Mouse (Mus musculus) stomach, postnatal 0 days (tissue): ENCODE measurements at regions not wholly inside any gene's neighbourhood (a gene's known extent, or its start where the extent isn't known, plus 50 kb on each side); places are given as distances from the start of the nearest gene placed in this dataset.

Source experiments
- CTCF ChIP-seq: IDR thresholded peaks from 2 replicates; pipeline ENCODE4 v1.5.1; 2016; ENCODE audit warnings: antibody characterized with exemption, low read depth, mild to moderate bottlenecking, moderate library complexity
- EP300 ChIP-seq: optimal IDR thresholded peaks from 2 replicates; pipeline ENCODE3; 2016; ENCODE audit warnings: antibody characterized with exemption

DNA sequence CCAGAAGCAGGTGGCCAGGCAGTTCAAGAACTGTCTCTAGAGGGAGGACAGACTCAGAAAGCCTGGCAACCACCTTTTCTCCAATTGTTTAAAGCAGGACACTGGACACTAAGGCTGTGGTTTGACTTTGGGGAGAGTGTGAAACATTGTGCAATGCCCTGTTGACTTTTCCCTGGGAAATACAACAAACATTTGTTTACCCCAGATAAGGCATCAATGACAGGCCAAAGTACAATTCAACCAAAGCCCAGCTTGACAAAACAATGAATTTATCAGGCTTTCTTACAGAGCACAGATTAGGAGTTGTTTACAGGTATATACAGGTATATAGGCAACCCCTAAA is 135.3 kb upstream of the Plxna2 start:
- no peak for TF ChIP-seq CTCF
- no peak for TF ChIP-seq EP300
